Mouse (Mus musculus) gastrocnemius, adult 18-20 months (tissue): ENCODE measurements at regions not wholly inside any gene's neighbourhood (a gene's known extent, or its start where the extent isn't known, plus 50 kb on each side); places are given as distances from the start of the nearest gene placed in this dataset.

Source experiments
- DNase-seq: peaks from one replicate; pipeline ENCODE4 v3.0.0; 2021; ENCODE audit warnings: low spot score

- DNase-seq = peak; percentile 7
Measured at GRCm38 (mm10) chr13:15802043-15802795, 209.4 kb upstream of the Inhba start.

DNA sequence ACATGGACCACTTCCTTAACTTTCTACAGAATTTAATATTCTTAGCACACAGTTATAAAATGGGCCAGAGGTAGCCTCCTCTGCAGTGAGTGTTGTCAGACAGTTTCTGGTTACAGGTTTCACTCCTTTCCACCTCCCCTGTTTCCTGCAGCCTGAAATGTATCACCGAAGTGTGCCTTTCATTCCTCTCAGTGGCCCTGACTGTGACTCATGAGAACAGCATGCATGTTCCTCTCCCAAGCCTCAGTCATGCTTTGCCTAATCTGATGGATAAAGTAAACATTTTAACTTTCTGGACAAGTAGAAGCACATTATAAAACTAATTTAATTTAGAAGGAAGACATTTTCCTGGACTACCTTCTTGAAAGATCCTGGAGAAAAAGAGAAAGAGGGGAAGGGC lies 207.7 kb upstream of the Inhba start:
- DNase-seq = no peak

GRCm38 (mm10) chr13:15806925-15807324 lies 204.7 kb upstream of the Inhba start:
- no peak for DNase-seq

GRCm38 (mm10) chr13:15822261-15822850 lies 189.3 kb upstream of the Inhba start:
- no peak for DNase-seq

DNA sequence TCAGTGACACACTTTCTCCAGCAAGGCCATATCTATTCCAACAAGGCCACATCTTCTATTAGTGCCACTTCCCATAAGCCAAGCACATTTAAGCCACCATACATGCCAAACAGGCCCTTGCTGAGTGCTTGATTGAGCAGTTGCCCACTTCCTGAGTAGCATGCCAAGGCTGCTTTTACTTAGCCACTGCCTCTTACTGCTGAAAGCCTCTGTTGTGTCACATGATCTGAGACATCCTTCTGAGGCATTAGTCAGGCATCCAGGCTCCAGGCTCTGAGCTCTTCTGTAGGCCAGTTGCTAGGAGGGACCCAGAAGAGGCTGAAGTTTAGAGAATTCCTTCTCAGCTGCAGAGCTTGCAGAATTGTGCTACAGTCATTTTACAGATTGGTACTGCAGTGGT lies 165.8 kb upstream of the Inhba start:
- no peak for DNase-seq

- DNase-seq = no peak
Measured at GRCm38 (mm10) chr13:15848017-15848416, 163.6 kb upstream of the Inhba start.

GRCm38 (mm10) chr13:15849129-15849528 lies 162.5 kb upstream of the Inhba start:
- DNase-seq = no peak

DNA sequence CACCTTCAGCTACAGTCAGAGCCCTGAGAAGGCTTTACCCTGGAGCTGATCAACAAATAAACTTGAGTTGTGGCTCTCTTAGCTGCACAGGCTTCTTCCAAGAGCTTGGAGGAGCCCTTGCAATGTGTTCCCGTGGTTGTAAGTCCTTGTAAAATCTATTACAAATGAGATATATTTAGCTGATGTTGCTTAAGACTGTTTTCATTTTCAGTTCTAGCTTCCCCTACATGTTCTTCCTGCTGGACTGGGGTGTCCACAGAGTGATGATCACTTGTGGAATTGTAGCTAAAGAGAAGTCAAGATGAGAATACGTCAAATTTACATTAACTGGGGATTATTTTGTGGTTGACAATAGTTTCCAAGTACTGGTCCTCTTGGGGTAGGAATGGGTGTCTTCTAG lies 161.3 kb upstream of the Inhba start:
- no peak for DNase-seq

DNA sequence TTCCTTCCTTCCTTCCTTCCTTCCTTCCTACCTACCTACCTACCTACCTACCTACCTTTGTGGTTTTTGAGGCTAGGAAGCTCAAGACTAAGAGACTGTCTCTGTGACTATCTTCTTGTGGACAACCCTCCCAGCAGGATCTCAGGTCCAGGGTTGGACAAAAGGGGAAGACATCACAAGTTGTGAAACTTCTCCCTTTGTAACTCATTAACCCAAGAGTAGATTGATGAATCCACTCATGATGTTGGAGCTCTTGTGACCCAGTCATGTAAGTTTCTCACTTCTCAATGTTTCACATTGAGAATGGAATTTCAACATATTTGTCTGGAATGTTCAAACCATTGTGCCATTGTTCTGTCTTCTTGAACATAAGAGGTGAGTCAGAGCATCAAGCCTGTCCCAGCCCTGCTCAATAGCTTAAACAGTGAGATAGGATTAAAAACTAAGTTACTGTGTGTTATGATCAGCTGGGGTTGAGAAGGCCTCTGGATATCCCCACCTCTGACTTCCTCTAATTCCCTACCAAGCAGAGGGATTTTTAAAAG lies 158.6 kb upstream of the Inhba start:
- DNase-seq = no peak

GRCm38 (mm10) chr13:15862941-15863340 lies 148.7 kb upstream of the Inhba start:
- no peak for DNase-seq

- DNase-seq = no peak
Measured at GRCm38 (mm10) chr13:15863344-15863743, 148.3 kb upstream of the Inhba start.

DNA sequence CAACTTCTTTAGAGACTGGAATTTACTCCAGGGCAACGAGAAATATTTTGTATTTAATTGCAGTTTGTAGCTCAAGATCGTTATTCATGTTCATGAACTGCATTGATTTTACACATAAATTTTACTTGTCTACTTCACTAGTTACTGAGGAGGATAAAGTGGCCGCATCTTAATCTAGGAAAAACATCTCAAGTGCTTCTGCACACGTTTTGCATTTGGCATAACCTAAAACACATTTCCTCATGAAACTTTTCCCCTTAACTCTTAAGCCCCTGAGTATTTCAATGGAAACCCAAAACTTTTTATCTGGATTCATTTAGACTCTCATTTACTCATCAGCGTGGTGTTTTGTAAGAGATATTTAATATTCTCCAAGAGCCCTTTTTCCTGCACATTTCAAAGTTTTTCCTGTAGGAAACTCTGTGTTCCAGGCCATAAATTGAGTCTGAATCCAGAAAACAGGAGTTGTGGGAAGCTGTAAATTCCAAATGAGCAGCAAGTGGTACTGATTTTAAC lies 144.5 kb upstream of the Inhba start:
- DNase-seq = no peak

DNA sequence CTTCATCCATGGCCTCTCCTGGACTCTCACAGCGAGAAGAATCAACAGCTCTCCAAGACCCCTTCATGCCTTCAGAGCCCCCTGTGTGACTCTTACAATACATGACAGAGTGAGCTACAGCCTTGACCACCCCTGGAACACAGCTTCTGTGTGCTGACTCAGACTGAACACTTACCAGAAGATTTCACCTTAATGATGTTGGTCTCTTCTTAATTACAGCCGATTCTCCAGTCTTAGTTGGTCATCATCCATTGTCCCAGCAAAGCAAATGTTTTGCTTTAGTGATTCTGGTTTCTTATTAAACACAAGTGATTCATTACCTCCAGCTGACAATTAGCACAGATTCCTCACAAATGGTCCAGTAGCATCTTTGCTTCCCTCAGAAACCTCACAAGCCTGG lies 134.0 kb upstream of the Inhba start:
- no peak for DNase-seq

DNA sequence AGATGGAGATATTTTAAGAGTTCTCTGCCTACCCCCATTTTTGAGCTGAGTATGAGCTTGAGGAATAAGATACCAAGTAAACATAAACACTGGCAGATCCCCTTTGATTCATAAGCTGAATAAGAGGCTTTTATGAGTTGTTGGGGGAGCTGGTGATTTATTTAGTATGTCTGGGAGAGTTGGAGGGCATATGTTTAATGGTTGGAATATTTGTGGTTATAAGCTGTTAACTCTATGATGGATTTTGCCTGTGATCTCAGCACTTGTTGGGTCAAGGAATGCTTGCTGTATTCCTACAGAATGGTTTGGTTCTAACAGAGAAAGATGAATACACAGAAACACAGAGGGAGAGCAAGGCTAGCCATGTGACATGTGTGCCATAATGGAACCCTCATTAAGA lies 132.1 kb upstream of the Inhba start:
- DNase-seq = no peak

DNA sequence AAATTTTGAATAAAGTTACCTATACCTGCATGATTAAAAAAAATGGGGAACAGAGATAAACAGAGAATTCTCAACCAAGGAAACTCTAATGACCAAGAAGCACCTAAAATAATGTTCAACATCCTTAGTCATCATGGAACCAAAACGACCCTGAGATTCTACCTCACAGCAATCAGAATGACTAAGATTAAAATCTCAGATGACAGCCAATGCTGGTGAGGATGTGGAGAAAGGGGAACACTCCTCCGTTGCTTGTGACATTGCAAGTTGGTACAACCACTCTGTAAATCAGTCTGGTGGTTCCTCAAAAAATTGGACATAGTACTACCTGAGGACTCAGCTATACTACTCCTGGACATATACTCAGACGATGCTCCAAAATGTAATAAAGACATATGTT lies 120.9 kb upstream of the Inhba start:
- no peak for DNase-seq

DNA sequence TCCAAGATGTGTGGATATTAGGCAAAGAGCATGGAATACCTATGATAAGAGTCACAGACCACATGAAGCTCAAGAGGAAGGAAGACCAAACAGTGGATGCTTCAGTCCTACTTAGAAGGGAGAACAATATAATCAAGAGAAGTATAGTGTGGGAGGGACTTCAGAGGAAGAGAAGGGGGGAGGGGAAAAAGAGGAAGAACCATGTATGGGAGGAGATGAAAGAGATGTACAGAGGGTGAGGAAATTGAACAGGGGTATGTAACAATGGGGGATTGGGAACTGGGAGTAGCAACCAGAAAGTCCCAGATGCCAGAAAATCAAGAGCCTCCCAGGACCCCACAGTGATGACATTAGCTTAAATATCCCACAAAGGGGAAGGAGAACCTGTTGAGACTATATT lies 120.2 kb upstream of the Inhba start:
- DNase-seq = no peak

DNA sequence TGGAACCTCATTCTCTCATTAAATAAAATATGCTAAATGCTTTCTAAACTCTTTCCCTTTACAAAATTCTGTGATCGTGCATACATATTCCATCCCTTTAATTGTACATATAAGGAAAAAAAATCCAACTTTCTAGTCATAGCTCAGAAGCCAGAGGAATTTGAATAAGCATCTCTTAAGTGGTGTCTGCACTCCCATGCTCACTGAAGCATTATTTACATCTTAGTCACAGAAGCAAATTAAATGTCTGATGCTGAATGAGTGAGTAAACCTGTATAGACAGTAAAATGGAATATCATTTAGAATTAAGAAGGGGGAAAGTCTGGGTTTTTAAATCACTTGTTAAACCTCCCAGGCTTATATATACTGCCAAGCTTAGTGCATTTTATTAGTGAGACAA lies 113.5 kb upstream of the Inhba start:
- DNase-seq = no peak

- DNase-seq = no peak
Measured at GRCm38 (mm10) chr13:15901710-15902675, 109.7 kb upstream of the Inhba start.

- DNase-seq = no peak
Measured at GRCm38 (mm10) chr13:15907806-15908205, 103.8 kb upstream of the Inhba start.

DNA sequence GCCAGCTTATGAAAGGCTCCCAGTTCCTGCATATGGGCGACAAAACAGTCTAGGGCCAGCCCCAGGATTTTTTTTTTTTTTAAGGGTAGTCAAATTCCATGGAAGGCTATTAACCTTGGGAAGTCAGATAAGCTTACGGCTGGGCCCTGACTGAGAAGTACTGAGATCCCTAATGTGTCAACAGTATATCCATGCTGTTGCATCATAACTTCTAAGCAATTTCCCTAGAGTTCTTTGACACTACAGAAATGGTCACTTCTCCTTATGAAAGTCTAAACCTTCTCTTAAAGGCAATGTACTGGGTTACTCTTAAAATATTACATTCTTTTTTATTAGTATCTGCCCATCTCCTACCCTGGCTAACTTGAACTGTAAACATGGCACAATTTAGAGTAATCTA lies 101.1 kb upstream of the Inhba start:
- no peak for DNase-seq

DNA sequence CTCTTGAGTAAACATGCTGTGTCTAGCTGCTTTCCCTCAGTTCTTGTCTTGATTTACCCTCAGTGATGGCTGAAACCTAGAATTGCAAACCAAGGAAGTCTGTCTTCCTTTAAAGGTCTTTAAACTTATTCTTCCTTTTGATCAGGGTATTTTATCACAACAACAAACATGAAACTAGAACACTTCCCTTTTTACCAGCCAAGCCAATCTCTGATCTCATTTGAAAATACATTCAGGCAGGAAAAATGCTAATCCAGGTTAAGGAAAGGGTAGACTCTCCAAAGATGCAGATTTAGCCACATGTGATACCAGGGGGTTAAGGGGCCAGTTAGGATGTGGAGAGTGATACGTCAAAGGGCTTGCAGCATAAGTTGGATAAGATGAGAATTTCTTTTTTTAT lies 100.4 kb upstream of the Inhba start:
- DNase-seq = no peak

GRCm38 (mm10) chr13:15914270-15914669 lies 97.4 kb upstream of the Inhba start:
- no peak for DNase-seq
